Mouse (Mus musculus) lung, postnatal 0 days (tissue): ENCODE measurements at regions not wholly inside any gene's neighbourhood (a gene's known extent, or its start where the extent isn't known, plus 50 kb on each side); places are given as distances from the start of the nearest gene placed in this dataset.

Experiments
- ATAC-seq: fragments of 200-750 bp; cut with Nextera tagmentation; 2 replicates; pipeline ENCODE4 v1.8.0; 2017; ENCODE audit warnings: moderate library complexity
- DNase-seq: peaks from one replicate; pipeline ENCODE4 v3.0.0-alpha.2; 2016; ENCODE audit warnings: low spot score
- H3K27ac ChIP-seq: fragments of 300-500 bp; sonication (generic); 2 replicates; pipeline ENCODE4 v1.5.1; 2014; ENCODE audit warnings: antibody characterized with exemption, mild to moderate bottlenecking, low read length, mixed read lengths
- H3K27me3 ChIP-seq: fragments of 300-500 bp; sonication (generic); replicated peaks from 2 replicates; pipeline ENCODE4 v1.6.1; 2014; ENCODE audit warnings: low read length, mixed read lengths; ENCODE audit not compliant: insufficient read depth
- H3K36me3 ChIP-seq: fragments of 300-500 bp; sonication (generic); 2 replicates; pipeline ENCODE4 v1.6.1; 2014; ENCODE audit warnings: low read length, mixed read lengths; ENCODE audit not compliant: insufficient read depth
- H3K4me1 ChIP-seq: fragments of 300-500 bp; sonication (generic); 2 replicates; pipeline ENCODE4 v1.6.1; 2014; ENCODE audit warnings: antibody characterized with exemption, low read depth, low read length, mixed read lengths; ENCODE audit not compliant: insufficient read depth
- H3K4me2 ChIP-seq: fragments of 300-500 bp; sonication (generic); replicated peaks from 2 replicates; pipeline ENCODE4 v1.6.1; 2014; ENCODE audit warnings: low read depth, mild to moderate bottlenecking, low read length, moderate library complexity, mixed read lengths
- H3K4me3 ChIP-seq: fragments of 300-500 bp; sonication (generic); 2 replicates; pipeline ENCODE4 v1.5.1; 2014; ENCODE audit warnings: low read depth, low read length
- H3K9ac ChIP-seq: fragments of 300-500 bp; sonication (generic); replicated peaks from 2 replicates; pipeline ENCODE4 v1.6.1; 2014; ENCODE audit warnings: low read depth, mild to moderate bottlenecking
- H3K9me3 ChIP-seq: fragments of 300-500 bp; sonication (generic); 2 replicates; pipeline ENCODE4 v1.6.1; 2016; ENCODE audit warnings: low read length, mixed read lengths
- CTCF ChIP-seq: IDR thresholded peaks from 2 replicates; pipeline ENCODE4 v1.5.1; 2016; ENCODE audit warnings: antibody characterized with exemption, mild to moderate bottlenecking
- EP300 ChIP-seq: IDR thresholded peaks from 2 replicates; pipeline ENCODE4 v1.6.1; 2016; ENCODE audit warnings: antibody characterized with exemption, mild to moderate bottlenecking, control low read depth
- WGBS: fragments of 180-500 bp; shearing (Covaris S2); extraction: QIAGEN DNeasy Blood & Tissue Kit; methylation state at CpG from one replicate; pipeline ENCODE4 v1.1.7; 2014; 5-methylcytosine and 5-hydroxymethylcytosine counted together

- H3K27me3 ChIP-seq: no peaks in the 10 kb centered on the region
- 86% methylated on average over 9 of the region's 9 CpGs for WGBS
Observed at GRCm38 (mm10) chr4:9144226-9145215, 905.7 kb upstream of the Car8 start.

GRCm38 (mm10) chr4:9143087-9143486 is 904.2 kb upstream of the Car8 start:
- DNase-seq: no peak
- no peak overlapping the region for H3K9ac ChIP-seq
- no peak for ATAC-seq
- H3K4me3 ChIP-seq: no peak overlapping the region
- no peaks in the 10 kb centered on the region for H3K4me1 ChIP-seq
- no peaks in the 10 kb centered on the region for H3K36me3 ChIP-seq
- WGBS: 71% methylated on average over 3 of the region's 3 CpGs
- no peaks in the 10 kb centered on the region for H3K9me3 ChIP-seq
- TF ChIP-seq CTCF (no peak), EP300 (no peak)
- H3K27ac ChIP-seq: no peak overlapping the region
- H3K4me2 ChIP-seq: no peak overlapping the region
- H3K27me3 ChIP-seq: no peaks in the 10 kb centered on the region

More at GRCm38 (mm10) chr4:9144226-9145215, 905.7 kb upstream of the Car8 start:
- Histone ChIP-seq H3K9me3 (no peaks in the 10 kb centered on the region), H3K4me1 (no peaks in the 10 kb centered on the region), H3K4me3 (no peak overlapping the region), H3K27ac (no peak overlapping the region), H3K9ac (no peak overlapping the region), H3K36me3 (no peaks in the 10 kb centered on the region), H3K4me2 (no peak overlapping the region)
- TF ChIP-seq CTCF (no peak), EP300 (no peak)
- DNase-seq (no peak), ATAC-seq (no peak)

- H3K4me2 ChIP-seq: no peak overlapping the region
- H3K9ac ChIP-seq: no peak overlapping the region
- DNase-seq: no peak
- H3K36me3 ChIP-seq: no peaks in the 10 kb centered on the region
- ATAC-seq: no peak
- no peaks in the 10 kb centered on the region for H3K27me3 ChIP-seq
- 89% methylated on average over 16 of the region's 16 CpGs for WGBS
- H3K4me3 ChIP-seq: no peak overlapping the region
- TF ChIP-seq EP300 (no peak), CTCF (no peak)
- H3K27ac ChIP-seq: no peak overlapping the region
- no peaks in the 10 kb centered on the region for H3K4me1 ChIP-seq
- H3K9me3 ChIP-seq: no peaks in the 10 kb centered on the region
Observed at GRCm38 (mm10) chr4:9141946-9142683, 903.3 kb upstream of the Car8 start.

- H3K27me3 ChIP-seq: no peaks in the 10 kb centered on the region
- ATAC-seq (no peak), DNase-seq (no peak)
- H3K4me3 ChIP-seq: no peak overlapping the region
- H3K4me2 ChIP-seq: no peak overlapping the region
- H3K27ac ChIP-seq: no peak overlapping the region
- TF ChIP-seq EP300 (no peak), CTCF (no peak)
- no peaks in the 10 kb centered on the region for H3K4me1 ChIP-seq
- no peaks in the 10 kb centered on the region for H3K9me3 ChIP-seq
- H3K9ac ChIP-seq: no peak overlapping the region
- no peaks in the 10 kb centered on the region for H3K36me3 ChIP-seq
- WGBS: 78% methylated on average over 3 of the region's 3 CpGs
Observed at GRCm38 (mm10) chr4:9140691-9141090, 901.9 kb upstream of the Car8 start.

GRCm38 (mm10) chr4:9136657-9137056 is 897.8 kb upstream of the Car8 start:
- Histone ChIP-seq H3K36me3 (no peaks in the 10 kb centered on the region), H3K9ac (no peak overlapping the region), H3K9me3 (no peaks in the 10 kb centered on the region), H3K27me3 (no peaks in the 10 kb centered on the region), H3K4me2 (peak overlapping the region; percentile 44; the same call in 1 of the 2 replicates), H3K4me1 (no peaks in the 10 kb centered on the region), H3K4me3 (no peak overlapping the region), H3K27ac (no peak overlapping the region)
- WGBS: 65% methylated on average over 13 of the region's 13 CpGs
- no peak for TF ChIP-seq EP300
- no peak for TF ChIP-seq CTCF
- ATAC-seq (no peak), DNase-seq (no peak)

GRCm38 (mm10) chr4:9136188-9136569 is 897.3 kb upstream of the Car8 start:
- TF ChIP-seq CTCF (no peak), EP300 (no peak)
- ATAC-seq (peak; percentile 45), DNase-seq (peak; percentile 36)
- 19% methylated on average over 10 of the region's 10 CpGs for WGBS
- Histone ChIP-seq H3K4me1 (no peaks in the 10 kb centered on the region), H3K36me3 (no peaks in the 10 kb centered on the region), H3K27ac (no peak overlapping the region), H3K27me3 (no peaks in the 10 kb centered on the region), H3K9me3 (no peaks in the 10 kb centered on the region), H3K4me3 (peak overlapping the region; percentile 12), H3K4me2 (peak overlapping the region; percentile 44), H3K9ac (no peak overlapping the region)
